22 mouse cellular contexts compared by ENCODE assay signal in genomic region chr13:81273837-81274236, GRCm38 (mm10).
DNase-seq lines count a peak whose midpoint lies in the region; ATAC-seq lines count a peak whose summit lies in the region.
"Had no signal": no experiment of that assay in that cellular context is flagged by ENCODE, and none has a peak within 500 bp of the region (broad histone marks: within the 10 kb centered on the region; RNA-seq: fewer than 3 reads in every experiment).

No protein-coding gene starts in this region.

- H3K4me2 ChIP-seq in embryonic facial prominence, embryonic 14.5 days (ENCODE audit: low read depth, low read length), result no peak overlapping the region
- H3K4me2 ChIP-seq in midbrain, embryonic 12.5 days (replicated peaks), result no peak overlapping the region
- no peak overlapping the region for H3K4me2 ChIP-seq in midbrain, embryonic 13.5 days (replicated peaks)
- H3K4me2 ChIP-seq in midbrain, embryonic 14.5 days (ENCODE audit: low read length), result no peak overlapping the region
- no peak overlapping the region for H3K4me2 ChIP-seq in neural tube, embryonic 12.5 days (replicated peaks)
- no peak overlapping the region for H3K4me2 ChIP-seq in neural tube, embryonic 15.5 days

- H3K27me3 ChIP-seq in embryonic facial prominence, embryonic 14.5 days (replicated peaks; ENCODE audit: control insufficient read depth, insufficient read depth, low read length), result no peaks in the 10 kb centered on the region
- no peaks in the 10 kb centered on the region for H3K27me3 ChIP-seq in embryonic facial prominence, embryonic 10.5 days (replicated peaks; ENCODE audit: low read depth, poor library complexity, severe bottlenecking)
- no peaks in the 10 kb centered on the region for H3K27me3 ChIP-seq in midbrain, embryonic 12.5 days
- no peaks in the 10 kb centered on the region for H3K27me3 ChIP-seq in midbrain, embryonic 10.5 days (ENCODE audit: low read depth, poor library complexity, severe bottlenecking)
- H3K27me3 ChIP-seq in midbrain, embryonic 13.5 days, result no peaks in the 10 kb centered on the region
- no peaks in the 10 kb centered on the region for H3K27me3 ChIP-seq in midbrain, embryonic 14.5 days (ENCODE audit: control insufficient read depth, insufficient read depth, low read length)
- no peaks in the 10 kb centered on the region for H3K27me3 ChIP-seq in neural tube, embryonic 12.5 days (replicated peaks)
- no peaks in the 10 kb centered on the region for H3K27me3 ChIP-seq in neural tube, embryonic 15.5 days (replicated peaks)
- H3K27me3 ChIP-seq: CH12.LX had no signal

- H3K36me3 ChIP-seq in embryonic facial prominence, embryonic 14.5 days (ENCODE audit: control insufficient read depth, insufficient read depth, low read length), result no peaks in the 10 kb centered on the region
- H3K36me3 ChIP-seq in embryonic facial prominence, embryonic 10.5 days (replicated peaks), result no peaks in the 10 kb centered on the region
- no peaks in the 10 kb centered on the region for H3K36me3 ChIP-seq in midbrain, embryonic 12.5 days
- H3K36me3 ChIP-seq in midbrain, embryonic 10.5 days, result peaks cover 18% of the 10 kb centered on the region
- H3K36me3 ChIP-seq in midbrain, embryonic 13.5 days, result no peaks in the 10 kb centered on the region
- no peaks in the 10 kb centered on the region for H3K36me3 ChIP-seq in midbrain, embryonic 14.5 days (ENCODE audit: control insufficient read depth, insufficient read depth, low read length)
- H3K36me3 ChIP-seq in neural tube, embryonic 12.5 days, result no peaks in the 10 kb centered on the region
- no peaks in the 10 kb centered on the region for H3K36me3 ChIP-seq in neural tube, embryonic 15.5 days
- H3K36me3 ChIP-seq: G1E had no signal

- no peaks in the 10 kb centered on the region for H3K9me3 ChIP-seq in embryonic facial prominence, embryonic 14.5 days (ENCODE audit: control insufficient read depth, low read length)
- no peaks in the 10 kb centered on the region for H3K9me3 ChIP-seq in embryonic facial prominence, embryonic 10.5 days
- H3K9me3 ChIP-seq in midbrain, embryonic 12.5 days, result no peaks in the 10 kb centered on the region
- H3K9me3 ChIP-seq in midbrain, embryonic 10.5 days (replicated peaks), result no peaks in the 10 kb centered on the region
- H3K9me3 ChIP-seq in midbrain, embryonic 13.5 days, result no peaks in the 10 kb centered on the region
- no peaks in the 10 kb centered on the region for H3K9me3 ChIP-seq in midbrain, embryonic 14.5 days (ENCODE audit: control insufficient read depth, low read length)
- no peaks in the 10 kb centered on the region for H3K9me3 ChIP-seq in neural tube, embryonic 12.5 days
- no peaks in the 10 kb centered on the region for H3K9me3 ChIP-seq in neural tube, embryonic 15.5 days (replicated peaks)
- H3K9me3 ChIP-seq: G1E had no signal

- 78% methylated on average over 1 of the region's 1 CpGs for WGBS in embryonic facial prominence, embryonic 14.5 days
- 89% methylated on average over 1 of the region's 1 CpGs for WGBS in embryonic facial prominence, embryonic 10.5 days
- 89% methylated on average over 1 of the region's 1 CpGs for WGBS in midbrain, embryonic 12.5 days
- WGBS in midbrain, embryonic 10.5 days, result 96% methylated on average over 1 of the region's 1 CpGs
- 96% methylated on average over 1 of the region's 1 CpGs for WGBS in midbrain, embryonic 13.5 days
- 82% methylated on average over 1 of the region's 1 CpGs for WGBS in midbrain, embryonic 14.5 days
- WGBS in neural tube, embryonic 12.5 days, result 89% methylated on average over 1 of the region's 1 CpGs
- WGBS in neural tube, embryonic 15.5 days, result 88% methylated on average over 1 of the region's 1 CpGs

- H3K9ac ChIP-seq in embryonic facial prominence, embryonic 14.5 days (ENCODE audit: low read depth, low read length), result no peak overlapping the region
- no peak overlapping the region for H3K9ac ChIP-seq in midbrain, embryonic 12.5 days (replicated peaks)
- no peak overlapping the region for H3K9ac ChIP-seq in midbrain, embryonic 13.5 days (replicated peaks)
- no peak overlapping the region for H3K9ac ChIP-seq in midbrain, embryonic 14.5 days (replicated peaks; ENCODE audit: low read length)
- no peak overlapping the region for H3K9ac ChIP-seq in neural tube, embryonic 12.5 days
- H3K9ac ChIP-seq in neural tube, embryonic 15.5 days (replicated peaks), result no peak overlapping the region

- H3K4me1 ChIP-seq in embryonic facial prominence, embryonic 14.5 days (ENCODE audit: control insufficient read depth, insufficient read depth, low read length), result no peaks in the 10 kb centered on the region
- H3K4me1 ChIP-seq in embryonic facial prominence, embryonic 10.5 days, result no peaks in the 10 kb centered on the region
- no peaks in the 10 kb centered on the region for H3K4me1 ChIP-seq in midbrain, embryonic 12.5 days
- no peaks in the 10 kb centered on the region for H3K4me1 ChIP-seq in midbrain, embryonic 10.5 days
- no peaks in the 10 kb centered on the region for H3K4me1 ChIP-seq in midbrain, embryonic 13.5 days (replicated peaks)
- no peaks in the 10 kb centered on the region for H3K4me1 ChIP-seq in midbrain, embryonic 14.5 days (ENCODE audit: control insufficient read depth, insufficient read depth, low read length)
- H3K4me1 ChIP-seq in neural tube, embryonic 12.5 days, result no peaks in the 10 kb centered on the region
- no peaks in the 10 kb centered on the region for H3K4me1 ChIP-seq in neural tube, embryonic 15.5 days

- peak; percentile 57; the same call in 1 of the 2 replicates for ATAC-seq in embryonic facial prominence, embryonic 14.5 days (ENCODE audit: low read depth)
- 0 out of 2 replicates have a peak, but pooled peaks have one; percentile 34 for ATAC-seq in midbrain, embryonic 12.5 days (ENCODE audit: low FRiP score, low read depth)
- 0 out of 2 replicates have a peak, but pooled peaks have one; percentile 69 for ATAC-seq in midbrain, embryonic 13.5 days
- ATAC-seq in midbrain, embryonic 14.5 days (ENCODE audit: low FRiP score, low TSS enrichment), result no peak
- ATAC-seq in neural tube, embryonic 12.5 days (ENCODE audit: low FRiP score, low read depth), result 0 out of 2 replicates have a peak, but pooled peaks have one; percentile 33
- ATAC-seq in neural tube, embryonic 15.5 days (ENCODE audit: low FRiP score), result no peak
- ATAC-seq: activated CD4-positive, CD25-positive, alpha-beta regulatory T cell, adult 4 months; CD4-positive, CD25-positive, alpha-beta regulatory T cell, adult 4 months; Patski had no signal

- H3K4me3 ChIP-seq in embryonic facial prominence, embryonic 14.5 days (ENCODE audit: low read depth, low read length), result no peak overlapping the region
- no peak overlapping the region for H3K4me3 ChIP-seq in embryonic facial prominence, embryonic 10.5 days
- H3K4me3 ChIP-seq in midbrain, embryonic 12.5 days, result no peak overlapping the region
- no peak overlapping the region for H3K4me3 ChIP-seq in midbrain, embryonic 10.5 days
- no peak overlapping the region for H3K4me3 ChIP-seq in midbrain, embryonic 13.5 days (replicated peaks)
- H3K4me3 ChIP-seq in midbrain, embryonic 14.5 days (replicated peaks; ENCODE audit: low read depth, low read length), result no peak overlapping the region
- H3K4me3 ChIP-seq in neural tube, embryonic 12.5 days, result no peak overlapping the region
- H3K4me3 ChIP-seq in neural tube, embryonic 15.5 days (replicated peaks), result no peak overlapping the region

- no peak for DNase-seq in embryonic facial prominence, embryonic 14.5 days (ENCODE audit: low spot score)
- no peak for DNase-seq in embryonic facial prominence, embryonic 10.5 days (ENCODE audit: low spot score)
- no peak for DNase-seq in midbrain, embryonic 10.5 days (ENCODE audit: low spot score)
- DNase-seq in midbrain, embryonic 14.5 days, result no peak
- DNase-seq: adrenal gland, adult 2 months; adrenal gland, adult 8-10 months; adrenal gland, postnatal 10 days; adrenal gland, postnatal 14 days; adrenal gland, postnatal 25 days; adrenal gland, postnatal 36 days; B cell, adult 2 months; cerebellum, adult 11 months; cerebellum, adult 11-12 months had no signal

- H3K27ac ChIP-seq in embryonic facial prominence, embryonic 14.5 days (replicated peaks; ENCODE audit: low read depth, low read length), result no peak overlapping the region
- no peak overlapping the region for H3K27ac ChIP-seq in embryonic facial prominence, embryonic 10.5 days (replicated peaks)
- H3K27ac ChIP-seq in midbrain, embryonic 12.5 days (replicated peaks), result no peak overlapping the region
- no peak overlapping the region for H3K27ac ChIP-seq in midbrain, embryonic 10.5 days (replicated peaks)
- no peak overlapping the region for H3K27ac ChIP-seq in midbrain, embryonic 13.5 days
- H3K27ac ChIP-seq in midbrain, embryonic 14.5 days (replicated peaks; ENCODE audit: low read depth, low read length), result no peak overlapping the region
- H3K27ac ChIP-seq in neural tube, embryonic 12.5 days, result no peak overlapping the region
- no peak overlapping the region for H3K27ac ChIP-seq in neural tube, embryonic 15.5 days (replicated peaks)

Comparison
In these comparisons a context has a peak if more than half of its experiments do, and no peak if none do; other contexts are left out.
1. ATAC-seq: peak in embryonic facial prominence, embryonic 14.5 days (single experiment), midbrain, embryonic 12.5 days (single experiment), midbrain, embryonic 13.5 days (single experiment) and neural tube, embryonic 12.5 days (single experiment); none in midbrain, embryonic 14.5 days (single experiment) and neural tube, embryonic 15.5 days (single experiment).